Mouse (Mus musculus): ENCODE results near the gene Fcgr4.

GRCm38 (mm10) chr1:170972936-170973335 is 45.8 kb upstream of the Fcgr4 start:
- TF ChIP-seq CTCF (IDR thresholded peaks at IDR 0.05; ENCODE audit: extremely low read depth, insufficient read depth, insufficient read length, insufficient replicate concordance) (no peak), POLR2A (IDR thresholded peaks at IDR 0.05; ENCODE audit: low read depth, low read length) (no peak)

Measured in spleen, adult 2 months (tissue).